Comparison of ENCODE assay signal across 8 mouse cellular contexts in genomic region chr7:44974383-44975116, GRCm38 (mm10). TPM values are rescaled to one million over a fixed set of nuclear protein-coding genes. Genes with fewer than 3 reads are reported as not detected.
DNase-seq lines count a peak whose midpoint lies in the region; ATAC-seq and TF ChIP-seq lines count a peak whose summit lies in the region.

Gene Cpt1c (minus strand): TSS chr7:44974851.

- peak within 1 kb of the TSS; percentile 96 for H3K4me2 ChIP-seq in hindbrain, embryonic 16.5 days (ENCODE audit: low read length)

- peak; percentile 76 for DNase-seq in adrenal gland, adult 8-10 months
- peak; percentile 93 for DNase-seq in embryo, embryonic 10.5 days (ENCODE audit: low spot score)
- DNase-seq in gastrocnemius, adult 8-10 months (ENCODE audit: low spot score in 2 of 2): peak; percentile 45 to 66
- DNase-seq in left cerebral cortex, adult 2 months (ENCODE audit: extremely low spot score in 1 of 2, low spot score in 2 of 2): peak; percentile 87 to 88
- DNase-seq in lung, postnatal 36 days: peak; percentile 85
- peak; percentile 94 to 96 for DNase-seq in right cerebral cortex, postnatal 10 days (ENCODE audit: low spot score in 2 of 2)
- DNase-seq in thymus, postnatal 10 days (ENCODE audit: low spot score in 2 of 2): no peak

- peaks cover 36% of the 10 kb centered on the region for H3K4me1 ChIP-seq in hindbrain, embryonic 16.5 days (ENCODE audit: control insufficient read depth, insufficient read depth, low read depth, low read length)

- peak within 1 kb of the TSS; percentile 58 for H3K4me3 ChIP-seq in hindbrain, embryonic 16.5 days (ENCODE audit: low read length)
- peak within 1 kb of the TSS; percentile 84 for H3K4me3 ChIP-seq in left cerebral cortex, adult 2 months

- H3K36me3 ChIP-seq in hindbrain, embryonic 16.5 days (ENCODE audit: control insufficient read depth, insufficient read depth, low read length): peaks cover 27% of the 10 kb centered on the region

- intact Hi-C loops in left cerebral cortex, adult 2 months (cut with DNase I): no loop called here

- ATAC-seq in hindbrain, embryonic 16.5 days: peak; percentile 45

- WGBS in hindbrain, embryonic 16.5 days: under 1% methylated on average over 22 of the region's 22 CpGs

- peak within 1 kb of the TSS; percentile 95 for H3K27ac ChIP-seq in hindbrain, embryonic 16.5 days (ENCODE audit: low read depth, low read length)
- peak within 1 kb of the TSS; percentile 97 for H3K27ac ChIP-seq in left cerebral cortex, adult 2 months

- no peaks in the 10 kb centered on the region for H3K9me3 ChIP-seq in hindbrain, embryonic 16.5 days (ENCODE audit: control insufficient read depth, low read length)

- no peak; the same call in 1 of the 2 replicates for TF ChIP-seq CTCF in left cerebral cortex, adult 2 months (IDR thresholded peaks at IDR 0.05)

- H3K27me3 ChIP-seq in hindbrain, embryonic 16.5 days (replicated peaks; ENCODE audit: control insufficient read depth, insufficient read depth, low read length): no peaks in the 10 kb centered on the region

- peak within 1 kb of the TSS; percentile 77 for H3K9ac ChIP-seq in hindbrain, embryonic 16.5 days (ENCODE audit: low read depth, low read length)

RNA-seq across cellular contexts. Expression of gene Cpt1c, which starts in this region (rescaled TPM):
- 10 to 100 TPM; 13.7 to 28.4 (median 20.4) TPM for total RNA-seq in adrenal gland, adult 8-10 months (2022)
- 1 to 10 TPM in 1 of 4 experiments, under 1 TPM in 3; 0.61 to 1.3 (median 0.71) TPM for total RNA-seq in gastrocnemius, adult 8-10 months (2022)
- 58.6 and 59.7 TPM in 2 replicates for polyA plus RNA-seq in hindbrain, embryonic 16.5 days (2015; fragmentation: Nextera tagmentation; extraction: Ambion mirVana)
- 100 to 1,000 TPM in 1 of 2 experiments, 10 to 100 TPM in 1; 97.9 to 102 TPM for total RNA-seq in left cerebral cortex, adult 2 months (2021)

Comparison
In these comparisons a context has a peak if more than half of its experiments do, and no peak if none do; other contexts are left out.
1. RNA of gene Cpt1c (total RNA-seq): 97.9 to 102 TPM in left cerebral cortex, adult 2 months and 13.7 to 28.4 TPM in adrenal gland, adult 8-10 months; 0.61 to 1.3 TPM in gastrocnemius, adult 8-10 months; every median in the first group is over 4 times any median in the second.
2. DNase-seq: peak in adrenal gland, adult 8-10 months (single experiment), embryo, embryonic 10.5 days (single experiment), gastrocnemius, adult 8-10 months (2 of 2), left cerebral cortex, adult 2 months (2 of 2), lung, postnatal 36 days (single experiment) and right cerebral cortex, postnatal 10 days (2 of 2); none in thymus, postnatal 10 days (0 of 2).